Mouse (Mus musculus): ENCODE results near the gene Prrc2a. TPM values are rescaled to one million over a fixed set of nuclear protein-coding genes. Genes with fewer than 3 reads are reported as not detected.

The Prrc2a gene
- total and polyA plus RNA-seq, 2 experiments from 2014 or later = 88.0 to 230 TPM

DNA sequence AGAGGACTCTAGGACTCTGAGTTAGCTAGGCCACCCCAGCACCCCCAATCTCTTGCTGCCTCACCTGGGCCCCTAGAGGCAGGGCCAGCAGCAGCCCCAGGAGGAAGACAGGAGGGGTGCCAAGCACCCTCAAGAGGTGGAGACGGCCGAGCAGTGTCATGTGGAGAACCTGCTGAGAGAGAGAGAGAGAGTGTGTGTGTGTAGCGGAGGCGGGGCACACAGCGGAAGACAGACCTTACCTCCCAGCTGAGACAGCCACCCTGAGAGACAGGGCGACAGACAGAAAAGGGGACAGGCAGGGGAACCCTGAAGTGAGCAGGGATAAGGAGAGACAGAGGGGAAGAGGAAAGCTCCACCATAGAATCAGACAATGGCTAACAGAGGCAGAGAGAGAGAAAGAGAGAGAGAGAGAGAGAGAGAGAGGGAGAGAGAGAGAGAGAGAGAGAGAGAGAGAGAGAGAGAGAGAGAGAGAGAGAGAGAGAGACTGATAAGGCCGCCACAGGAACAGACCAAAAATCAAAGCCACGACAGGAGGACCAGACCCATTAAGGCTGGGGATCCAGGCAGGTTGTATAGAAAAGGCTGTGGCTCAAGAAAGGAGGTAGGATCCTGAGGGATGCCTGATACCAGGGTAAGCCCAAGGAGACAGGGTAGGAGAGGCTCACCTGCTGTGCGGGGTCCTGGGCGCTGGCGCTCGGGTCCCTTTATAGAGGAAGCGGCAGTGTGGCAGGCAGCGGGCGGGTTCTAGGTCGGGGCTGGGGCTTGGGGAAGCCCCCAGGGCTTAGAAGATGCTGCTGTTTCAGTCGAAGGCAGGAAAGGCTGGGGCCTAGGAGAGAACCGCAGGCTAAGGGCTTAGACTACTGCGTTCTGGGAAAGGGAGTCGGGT is 40.0 kb upstream of the Prrc2a start, which contains the start of gene Lta:
Gene Lta (minus strand): TSS at position 858 of the 886 bp plus-strand sequence.
- ATAC-seq (ENCODE audit: low FRiP score) (no peak), DNase-seq (ENCODE audit: low spot score) (no peak)
- H3K9ac ChIP-seq (replicated peaks; ENCODE audit: low read length, poor library complexity, severe bottlenecking) = no peak within 1 kb of the TSS
- H3K27me3 ChIP-seq (ENCODE audit: insufficient read depth, low read length) = peaks cover 6% of the 10 kb centered on the region; the same call in 1 of the 2 replicates
- 31% methylated on average over 20 of the region's 20 CpGs for WGBS
- H3K4me2 ChIP-seq (ENCODE audit: low read depth, low read length, poor library complexity, severe bottlenecking) = no peak within 1 kb of the TSS
- no peaks in the 10 kb centered on the region for H3K4me1 ChIP-seq (ENCODE audit: insufficient read depth, low read length)
- no peaks in the 10 kb centered on the region for H3K36me3 ChIP-seq (ENCODE audit: insufficient read depth, low read length)
- H3K4me3 ChIP-seq (ENCODE audit: low read depth, low read length) = no peak within 1 kb of the TSS
- TF ChIP-seq CTCF (IDR thresholded peaks at IDR 0.05) = no peak
- H3K9me3 ChIP-seq (ENCODE audit: low read length) = no peaks in the 10 kb centered on the region
- no peak within 1 kb of the TSS for H3K27ac ChIP-seq (ENCODE audit: low read depth, low read length)

DNA sequence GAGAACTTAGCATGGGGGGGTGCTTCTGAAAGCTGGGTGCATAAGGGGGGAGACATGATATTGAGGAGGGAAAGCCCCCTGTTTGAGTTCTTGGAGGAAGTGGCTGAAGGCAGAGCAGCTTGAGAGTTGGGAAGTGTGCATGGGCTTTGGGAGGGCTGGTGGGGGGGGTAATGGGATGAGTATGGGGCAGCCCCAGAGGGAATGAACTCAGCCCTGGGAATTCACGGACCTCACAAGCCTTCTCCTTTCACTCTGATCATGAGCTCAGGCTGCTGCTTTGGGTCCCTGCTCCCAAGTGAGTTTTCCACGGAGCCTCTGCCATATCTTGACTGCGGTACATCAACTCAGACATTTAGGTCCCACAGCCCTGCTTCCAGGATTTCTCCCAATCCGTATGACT is 37.7 kb upstream of the Prrc2a start:
- ATAC-seq (ENCODE audit: low FRiP score) = no peak
- WGBS = 85% methylated on average over 4 of the region's 4 CpGs
- no peak for TF ChIP-seq CTCF (IDR thresholded peaks at IDR 0.05)

DNA sequence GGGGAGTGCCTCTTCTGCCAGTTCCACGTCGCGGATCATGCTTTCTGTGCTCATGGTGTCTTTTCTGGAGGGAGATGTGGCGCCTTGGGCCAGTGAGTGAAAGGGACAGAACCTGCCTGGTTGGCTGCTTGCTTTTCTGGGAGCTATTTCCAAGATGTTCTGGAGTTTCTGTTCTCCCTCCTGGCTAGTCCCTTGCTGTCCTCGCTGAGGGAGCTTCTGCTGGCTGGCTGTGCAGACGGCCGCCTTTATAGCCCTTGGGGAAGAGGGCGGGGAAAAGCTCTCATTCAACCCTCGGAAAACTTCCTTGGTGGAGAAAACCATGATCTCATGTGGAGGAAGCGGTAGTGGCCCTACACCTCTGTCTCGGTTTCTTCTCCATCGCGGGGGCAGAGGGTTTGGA is 37.1 kb upstream of the Prrc2a start, which contains the start of gene Tnf:
Gene Tnf (minus strand): TSS at position 221 of the 400 bp plus-strand sequence.
- Histone ChIP-seq H3K4me3 (ENCODE audit: low read depth, low read length) (no peak within 1 kb of the TSS), H3K36me3 (ENCODE audit: insufficient read depth, low read length) (no peaks in the 10 kb centered on the region), H3K9me3 (ENCODE audit: low read length) (no peaks in the 10 kb centered on the region), H3K4me2 (ENCODE audit: low read depth, low read length, poor library complexity, severe bottlenecking) (no peak within 1 kb of the TSS), H3K27me3 (ENCODE audit: insufficient read depth, low read length) (peaks cover 6% of the 10 kb centered on the region; the same call in 1 of the 2 replicates), H3K4me1 (ENCODE audit: insufficient read depth, low read length) (no peaks in the 10 kb centered on the region), H3K9ac (replicated peaks; ENCODE audit: low read length, poor library complexity, severe bottlenecking) (no peak within 1 kb of the TSS), H3K27ac (ENCODE audit: low read depth, low read length) (no peak within 1 kb of the TSS)
- TF ChIP-seq CTCF (IDR thresholded peaks at IDR 0.05) = no peak
- ATAC-seq (ENCODE audit: low FRiP score) = no peak
- no peak for DNase-seq (ENCODE audit: low spot score)
- WGBS = 53% methylated on average over 13 of the region's 13 CpGs

More for the DNA sequence above, 37.7 kb upstream of the Prrc2a start:
- Histone ChIP-seq H3K9me3 (ENCODE audit: low read length) (no peaks in the 10 kb centered on the region), H3K9ac (replicated peaks; ENCODE audit: low read length, poor library complexity, severe bottlenecking) (no peak overlapping the region), H3K36me3 (ENCODE audit: insufficient read depth, low read length) (no peaks in the 10 kb centered on the region), H3K4me2 (ENCODE audit: low read depth, low read length, poor library complexity, severe bottlenecking) (no peak overlapping the region), H3K4me1 (ENCODE audit: insufficient read depth, low read length) (no peaks in the 10 kb centered on the region), H3K27me3 (ENCODE audit: insufficient read depth, low read length) (peaks cover 6% of the 10 kb centered on the region; the same call in 1 of the 2 replicates), H3K4me3 (ENCODE audit: low read depth, low read length) (no peak overlapping the region), H3K27ac (ENCODE audit: low read depth, low read length) (no peak overlapping the region)
- DNase-seq (ENCODE audit: low spot score) = no peak

DNA sequence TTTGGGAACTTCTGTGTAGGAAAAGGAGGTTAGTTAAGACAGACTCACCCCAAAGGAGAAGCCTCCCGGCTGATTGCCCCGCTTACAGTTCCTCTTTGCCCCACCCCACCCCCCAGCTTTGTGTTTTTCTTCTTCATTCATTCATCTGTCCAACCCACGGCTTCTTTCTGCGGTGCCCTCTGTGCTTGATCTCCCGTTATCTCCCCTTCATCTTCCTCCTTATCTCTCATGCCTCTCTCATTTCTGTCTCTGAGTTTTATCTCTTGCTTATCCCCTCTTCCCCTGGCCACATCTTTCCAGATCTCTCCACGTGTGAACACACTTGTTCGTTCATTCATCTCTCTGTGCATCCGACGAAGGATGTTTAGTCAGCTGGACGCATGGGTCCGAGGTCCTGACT is 36.4 kb upstream of the Prrc2a start:
- 82% methylated on average over 11 of the region's 11 CpGs for WGBS
- no peak overlapping the region for H3K27ac ChIP-seq (ENCODE audit: low read depth, low read length)
- no peaks in the 10 kb centered on the region for H3K36me3 ChIP-seq (ENCODE audit: insufficient read depth, low read length)
- no peak for DNase-seq (ENCODE audit: low spot score)
- ATAC-seq (ENCODE audit: low FRiP score) = no peak
- no peak overlapping the region for H3K4me3 ChIP-seq (ENCODE audit: low read depth, low read length)
- no peaks in the 10 kb centered on the region for H3K4me1 ChIP-seq (ENCODE audit: insufficient read depth, low read length)
- no peak overlapping the region for H3K9ac ChIP-seq (replicated peaks; ENCODE audit: low read length, poor library complexity, severe bottlenecking)
- H3K9me3 ChIP-seq (ENCODE audit: low read length) = no peaks in the 10 kb centered on the region
- TF ChIP-seq CTCF (IDR thresholded peaks at IDR 0.05) = no peak
- no peak overlapping the region for H3K4me2 ChIP-seq (ENCODE audit: low read depth, low read length, poor library complexity, severe bottlenecking)
- H3K27me3 ChIP-seq (ENCODE audit: insufficient read depth, low read length) = peaks cover 6% of the 10 kb centered on the region; the same call in 1 of the 2 replicates

DNA sequence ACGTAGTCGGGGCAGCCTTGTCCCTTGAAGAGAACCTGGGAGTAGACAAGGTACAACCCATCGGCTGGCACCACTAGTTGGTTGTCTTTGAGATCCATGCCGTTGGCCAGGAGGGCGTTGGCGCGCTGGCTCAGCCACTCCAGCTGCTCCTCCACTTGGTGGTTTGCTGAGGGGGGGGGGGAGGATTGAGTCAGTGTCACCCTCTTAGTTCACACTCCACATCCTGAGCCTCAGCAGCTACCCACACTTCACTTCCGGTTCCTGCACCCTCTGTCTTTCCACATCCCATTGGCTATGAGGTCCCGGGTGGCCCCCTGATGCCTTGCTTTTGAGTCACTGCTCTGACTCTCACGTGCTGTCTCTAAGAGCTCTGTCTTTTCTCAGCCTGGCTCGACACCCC is 35.7 kb upstream of the Prrc2a start:
- no peak for ATAC-seq (ENCODE audit: low FRiP score)
- DNase-seq (ENCODE audit: low spot score) = no peak
- H3K4me2 ChIP-seq (ENCODE audit: low read depth, low read length, poor library complexity, severe bottlenecking) = no peak overlapping the region
- no peak overlapping the region for H3K9ac ChIP-seq (replicated peaks; ENCODE audit: low read length, poor library complexity, severe bottlenecking)
- peaks cover 6% of the 10 kb centered on the region; the same call in 1 of the 2 replicates for H3K27me3 ChIP-seq (ENCODE audit: insufficient read depth, low read length)
- no peaks in the 10 kb centered on the region for H3K4me1 ChIP-seq (ENCODE audit: insufficient read depth, low read length)
- no peak for TF ChIP-seq CTCF (IDR thresholded peaks at IDR 0.05)
- no peaks in the 10 kb centered on the region for H3K36me3 ChIP-seq (ENCODE audit: insufficient read depth, low read length)
- 87% methylated on average over 11 of the region's 11 CpGs for WGBS
- H3K27ac ChIP-seq (ENCODE audit: low read depth, low read length) = no peak overlapping the region
- H3K4me3 ChIP-seq (ENCODE audit: low read depth, low read length) = no peak overlapping the region
- no peaks in the 10 kb centered on the region for H3K9me3 ChIP-seq (ENCODE audit: low read length)

DNA sequence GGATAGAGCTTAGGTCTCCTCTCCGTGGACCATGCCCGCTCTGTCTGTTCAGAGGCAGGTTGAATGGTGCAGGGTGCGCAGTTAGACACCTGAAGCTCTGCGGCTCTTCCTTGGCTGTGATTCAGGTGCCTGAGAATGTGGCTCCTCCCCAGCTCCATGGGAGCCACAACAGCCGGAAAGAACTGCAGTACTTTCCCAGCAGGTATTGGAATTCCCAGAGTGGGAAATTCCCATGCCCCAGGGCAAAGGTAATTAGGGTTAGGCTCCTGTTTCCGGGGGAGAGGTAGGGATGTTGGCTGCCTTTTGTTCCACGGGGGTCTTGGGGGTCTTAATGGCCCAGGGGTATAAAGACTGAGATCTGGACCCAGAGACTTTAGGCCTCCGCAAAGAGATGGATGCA is 34.2 kb upstream of the Prrc2a start:
- Histone ChIP-seq H3K36me3 (ENCODE audit: insufficient read depth, low read length) (no peaks in the 10 kb centered on the region), H3K27ac (ENCODE audit: low read depth, low read length) (no peak overlapping the region), H3K27me3 (ENCODE audit: insufficient read depth, low read length) (peaks cover 20% of the 10 kb centered on the region), H3K9me3 (ENCODE audit: low read length) (no peaks in the 10 kb centered on the region), H3K4me2 (ENCODE audit: low read depth, low read length, poor library complexity, severe bottlenecking) (no peak overlapping the region), H3K4me3 (ENCODE audit: low read depth, low read length) (no peak overlapping the region), H3K9ac (replicated peaks; ENCODE audit: low read length, poor library complexity, severe bottlenecking) (no peak overlapping the region), H3K4me1 (ENCODE audit: insufficient read depth, low read length) (no peaks in the 10 kb centered on the region)
- WGBS = 41% methylated on average over 8 of the region's 8 CpGs
- no peak for TF ChIP-seq CTCF (IDR thresholded peaks at IDR 0.05)
- no peak for ATAC-seq (ENCODE audit: low FRiP score)
- no peak for DNase-seq (ENCODE audit: low spot score)
